Mouse (Mus musculus): ENCODE results near the gene Gm10188.

- TF ChIP-seq EP300 (IDR thresholded peaks at IDR 0.05; ENCODE audit: low read depth) = no peak
- no peak for TF ChIP-seq CTCF (IDR thresholded peaks at IDR 0.05; ENCODE audit: low read depth)
These were observed 34.5 kb downstream of the Gm10188 start for GRCm38 (mm10) chr1:132195100-132195499.

Measured in liver, embryonic 14.5 days (tissue).